Mouse (Mus musculus) frontal cortex, adult (tissue): ENCODE data around the gene Fcgr2b.
"Not testable (repeated sequence)": the region's sequence is repeated elsewhere in the genome, so short reads cannot be mapped to it uniquely, and the experiment has no call there.

Experiments
- ATAC-seq: cut with Nextera tagmentation; 2 replicates; pipeline ENCODE4 v1.9.2; 2017; ENCODE audit warnings: mild to moderate bottlenecking, moderate library complexity, mixed read lengths; ENCODE audit not compliant: low TSS enrichment

Fcgr2b gene

DNA sequence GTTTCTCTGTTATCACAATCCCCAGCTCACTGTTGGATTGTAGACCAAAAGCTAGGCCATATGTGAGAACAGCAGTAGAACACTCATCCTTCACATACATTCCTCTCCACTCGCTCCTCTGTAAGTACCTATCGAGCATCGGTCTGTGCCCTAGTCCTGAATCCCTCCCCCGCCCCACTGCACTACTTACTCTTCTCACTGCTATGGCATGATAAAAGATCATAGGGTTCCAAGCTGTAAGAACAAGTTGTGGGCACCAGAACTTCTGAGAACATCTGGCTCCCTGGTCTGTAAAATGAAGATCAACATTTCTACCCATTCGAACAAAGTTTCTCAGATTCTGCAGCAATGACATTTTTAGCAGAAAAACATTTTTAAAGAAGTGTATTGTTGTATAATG is at the start of gene Fcgr2b:
TSS of gene Fcgr2b (minus strand) at position 101 of the 400 bp plus-strand sequence.
- ATAC-seq = no peak

DNA sequence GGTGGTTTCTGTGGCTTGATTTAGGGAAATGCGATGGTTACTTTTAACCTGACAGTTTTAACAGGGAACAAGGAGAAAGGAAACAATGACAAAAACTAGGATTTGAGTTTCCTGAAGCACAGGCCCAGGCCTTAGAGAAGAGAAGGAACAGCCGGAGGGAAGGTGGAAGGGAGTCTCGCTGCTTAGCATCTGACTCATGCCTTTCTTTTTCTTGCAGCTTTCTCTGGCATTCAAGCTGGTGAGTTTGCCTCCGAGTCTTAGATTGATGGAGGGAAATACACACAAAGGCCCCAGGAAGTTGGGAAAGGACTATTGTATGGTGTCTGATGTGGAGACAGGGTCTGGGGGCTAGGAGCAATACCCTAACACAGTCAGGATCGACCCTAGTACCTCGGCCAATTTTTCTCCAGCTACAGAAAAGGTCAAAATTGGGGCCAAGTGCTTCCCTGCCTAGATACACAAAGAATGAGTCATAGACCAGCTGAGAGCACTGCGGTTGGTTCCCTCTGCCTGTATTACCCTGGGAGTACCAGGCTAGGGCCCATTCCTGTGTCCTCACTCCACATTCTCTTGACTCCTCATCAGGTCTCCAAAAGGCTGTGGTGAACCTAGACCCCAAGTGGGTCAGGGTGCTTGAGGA is 43.1 kb upstream of the Fcgr2b start:
- ATAC-seq = peak; percentile 50; the same call in 1 of the 2 replicates

GRCm38 (mm10) chr1:171018737-171019136 is 42.4 kb upstream of the Fcgr2b start, which contains the start of gene Fcgr4:
Gene Fcgr4, plus strand, starts transcription at chr1:171018920.
- no peak for ATAC-seq

DNA sequence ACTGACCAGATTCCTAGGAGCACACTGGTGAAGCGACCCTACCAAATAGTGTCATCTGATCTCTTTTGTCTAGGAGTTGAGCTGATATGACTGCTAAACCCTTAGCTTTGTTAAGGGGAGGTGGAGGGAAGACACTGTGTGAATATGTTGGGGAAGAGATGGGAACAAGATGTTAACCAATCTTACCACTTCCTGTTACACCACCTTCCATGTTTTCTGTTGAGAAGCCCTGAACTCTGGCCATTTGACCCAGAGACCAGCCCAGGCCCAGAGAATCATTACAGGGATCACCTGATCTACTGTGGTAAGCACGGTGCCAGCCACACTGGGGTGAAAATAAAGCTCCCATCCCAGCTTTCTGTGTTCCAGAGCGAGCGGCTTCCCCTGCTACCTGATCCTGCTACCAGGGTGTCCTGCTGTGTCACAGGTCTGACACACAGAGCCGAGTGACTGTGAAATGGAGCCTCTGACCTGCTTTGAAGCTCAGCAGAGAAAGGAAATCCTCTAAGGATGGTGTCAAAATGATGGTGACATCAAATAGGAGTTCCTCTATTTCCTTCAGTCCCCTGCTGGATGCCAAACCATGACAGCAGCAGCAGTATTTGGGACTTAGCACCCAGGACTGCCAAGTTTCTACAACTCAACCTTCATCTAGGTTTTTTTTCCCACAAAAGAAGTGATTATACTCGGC is 41.3 kb upstream of the Fcgr2b start:
- ATAC-seq = no peak

- ATAC-seq = no peak
These were observed 40.5 kb upstream of the Fcgr2b start for GRCm38 (mm10) chr1:171016676-171017356.

- ATAC-seq = no peak
These were observed 35.4 kb upstream of the Fcgr2b start for GRCm38 (mm10) chr1:171011733-171012132.

DNA sequence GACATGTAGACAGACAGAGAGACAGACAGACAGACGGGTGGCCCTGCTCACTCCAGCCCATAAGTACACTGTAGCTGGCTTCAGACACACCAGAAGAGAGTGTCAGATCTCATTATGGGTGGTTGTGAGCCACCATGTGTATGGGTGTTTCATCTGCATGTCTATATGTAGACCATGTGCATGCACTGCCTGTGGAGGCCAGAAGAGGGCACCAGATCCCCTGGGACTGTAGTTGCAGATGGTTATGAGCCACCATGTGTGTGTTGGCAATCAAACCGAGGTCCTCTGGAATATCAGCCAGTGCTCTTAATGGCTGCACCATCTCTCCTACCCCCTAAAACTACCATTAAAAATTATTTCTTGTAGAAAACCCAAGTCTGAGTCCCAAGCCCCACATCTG is 30.6 kb upstream of the Fcgr2b start:
- ATAC-seq = no peak

DNA sequence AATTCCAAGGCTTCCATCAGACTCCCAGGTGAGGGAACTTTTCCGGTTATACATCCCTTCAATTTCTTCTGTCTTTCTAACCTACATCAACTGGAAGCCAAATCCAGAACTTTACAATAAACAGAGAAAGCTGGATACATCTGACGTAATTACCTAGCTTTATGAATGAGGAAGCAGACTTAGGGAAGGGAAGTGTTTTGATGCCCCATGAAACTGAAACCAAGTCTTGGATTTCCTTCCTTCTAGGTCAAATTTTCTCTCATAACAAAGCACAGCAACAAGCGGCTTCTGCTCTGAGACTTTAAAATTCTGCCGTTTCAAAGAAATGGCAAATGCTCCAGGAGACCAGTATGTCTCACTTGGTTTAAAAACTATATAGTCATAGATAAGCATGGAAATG is 30.0 kb upstream of the Fcgr2b start:
- ATAC-seq = no peak

GRCm38 (mm10) chr1:171005586-171005985 is 29.2 kb upstream of the Fcgr2b start:
- no peak for ATAC-seq

DNA sequence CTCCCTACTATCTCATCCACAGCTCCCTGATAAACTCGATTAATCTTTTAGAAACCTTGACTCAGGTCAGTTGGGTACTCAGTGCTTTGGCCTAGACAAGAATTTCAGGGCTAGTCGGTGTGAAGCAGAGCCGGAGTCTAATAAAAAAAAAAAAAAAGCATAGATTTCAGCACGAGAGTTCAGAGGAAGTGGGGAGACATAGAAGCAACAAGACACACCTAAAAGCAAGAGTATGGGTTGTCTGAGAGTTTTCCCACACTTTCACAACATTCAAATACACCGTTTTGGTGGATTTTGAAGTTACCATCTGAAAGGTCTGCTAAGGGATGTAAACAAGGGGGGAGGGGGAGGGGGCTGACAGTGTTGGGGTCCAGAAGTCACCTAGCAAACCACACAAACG is 28.7 kb upstream of the Fcgr2b start:
- no peak for ATAC-seq

GRCm38 (mm10) chr1:170999811-171000210 is 23.5 kb upstream of the Fcgr2b start:
- no peak for ATAC-seq

GRCm38 (mm10) chr1:170997756-170998655 is 21.7 kb upstream of the Fcgr2b start:
- peak; percentile 95 for ATAC-seq

DNA sequence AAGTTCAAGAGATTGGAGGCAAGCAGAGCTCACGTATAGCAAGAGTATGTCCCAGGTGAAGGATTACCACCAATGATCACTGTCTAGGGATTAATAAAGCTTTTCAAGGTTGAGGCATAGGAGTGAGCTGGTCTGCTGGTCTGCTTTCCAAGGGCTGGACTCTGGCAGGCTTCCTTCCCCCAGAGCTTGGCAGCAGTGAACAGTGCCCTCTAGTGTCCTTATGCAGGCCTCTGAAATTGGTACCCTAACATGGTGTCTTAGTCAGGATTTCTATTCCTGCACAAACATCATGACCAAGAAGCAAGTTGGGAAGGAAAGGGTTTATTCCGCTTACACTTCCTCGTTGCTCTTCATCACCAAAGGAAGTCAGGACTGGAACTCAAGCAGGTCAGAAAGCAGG is 20.4 kb upstream of the Fcgr2b start:
- peak; percentile 66 for ATAC-seq

GRCm38 (mm10) chr1:170996034-170996433 is 19.7 kb upstream of the Fcgr2b start:
- ATAC-seq = no peak

- ATAC-seq = peak; percentile 93
These were observed 16.2 kb upstream of the Fcgr2b start for GRCm38 (mm10) chr1:170992550-170992949.

- ATAC-seq = no peak
These were observed 13.3 kb upstream of the Fcgr2b start for GRCm38 (mm10) chr1:170989656-170990055.

DNA sequence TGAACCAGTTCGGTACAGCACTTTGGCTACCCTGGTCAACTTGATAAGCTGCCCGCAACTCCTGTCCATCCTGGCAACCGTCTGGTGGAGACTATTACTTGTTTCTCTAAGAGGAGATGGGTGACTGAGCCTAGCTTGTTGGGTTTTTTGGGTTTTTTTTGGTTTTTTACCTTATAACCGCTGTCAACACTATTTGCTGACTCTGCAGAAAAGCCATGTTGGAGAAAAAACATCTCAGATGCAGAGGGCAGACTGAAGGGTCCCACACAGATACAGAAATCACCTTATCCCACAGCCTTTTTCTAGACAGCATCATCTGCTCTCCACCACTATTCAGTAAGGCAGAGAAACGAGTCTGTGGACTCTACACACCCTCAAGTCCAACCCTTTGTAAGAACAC is 9.5 kb upstream of the Fcgr2b start:
- ATAC-seq = no peak

DNA sequence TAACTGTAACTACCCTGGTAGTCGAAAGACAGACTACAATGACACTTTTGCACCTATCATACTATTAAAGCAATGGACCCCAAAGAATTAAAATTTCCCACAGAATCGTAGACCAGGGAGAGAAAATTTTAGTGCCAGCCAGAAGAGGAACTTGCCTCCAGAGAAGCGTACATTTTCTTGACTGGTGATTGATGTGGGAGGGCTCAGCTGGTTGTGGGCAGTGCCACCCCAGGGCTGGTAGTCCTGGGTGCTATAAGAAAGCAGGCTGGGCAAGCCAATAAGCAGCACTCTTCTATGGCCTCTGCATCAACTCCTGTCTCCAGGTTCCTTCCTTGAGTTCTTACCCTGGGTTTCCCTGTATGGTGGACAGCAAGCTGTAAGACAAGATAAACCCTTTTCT is 8.7 kb upstream of the Fcgr2b start:
- ATAC-seq = no peak

DNA sequence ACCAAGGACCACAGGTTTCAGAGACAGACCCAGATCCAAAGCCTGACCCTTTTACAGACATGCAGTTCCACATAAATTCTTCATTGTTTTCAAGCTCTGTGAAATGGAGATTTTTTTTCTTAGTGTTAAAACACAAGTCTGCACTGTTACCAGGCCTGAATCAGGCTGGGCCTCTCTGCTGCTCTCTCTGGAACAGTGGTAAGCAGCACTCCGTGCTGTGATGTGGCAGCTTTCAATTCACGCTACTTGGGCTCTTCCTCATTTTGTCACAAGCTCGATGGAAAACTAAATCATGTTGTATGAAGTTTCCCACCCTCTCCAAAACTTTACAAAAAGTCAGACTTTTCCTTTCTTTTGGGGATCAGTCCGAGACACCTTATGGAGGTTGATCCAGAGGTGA is 6.7 kb upstream of the Fcgr2b start:
- ATAC-seq = no peak

- ATAC-seq = no peak
These were observed 6.0 kb upstream of the Fcgr2b start for GRCm38 (mm10) chr1:170982301-170982700.

DNA sequence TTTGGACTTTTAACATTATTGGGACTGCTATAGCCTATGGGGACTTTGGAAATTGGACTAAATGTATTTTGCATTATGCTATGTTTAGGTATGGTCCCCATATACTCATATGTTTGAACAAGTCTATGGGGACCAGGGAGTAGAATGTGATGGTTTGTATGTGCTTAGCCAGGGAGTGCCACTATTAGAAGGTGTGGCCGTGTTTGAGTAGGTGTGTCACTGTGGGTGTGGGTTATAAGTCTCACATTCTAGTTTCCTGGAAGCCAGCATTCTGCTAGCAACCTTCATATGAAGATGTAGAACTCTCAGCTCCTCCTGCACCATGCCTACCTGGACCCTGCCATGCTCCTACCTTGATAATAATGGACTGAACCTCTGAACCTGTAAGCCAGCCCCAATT is 5.3 kb upstream of the Fcgr2b start:
- ATAC-seq = not testable (repeated sequence)

GRCm38 (mm10) chr1:170978601-170979000 is 2.3 kb upstream of the Fcgr2b start:
- ATAC-seq = no peak
